Mouse (Mus musculus): Measurements from ENCODE around the gene Rrm1. TPM values are rescaled to one million over a fixed set of nuclear protein-coding genes. Genes with fewer than 3 reads are reported as not detected.

Rrm1 gene
- polyA plus RNA-seq, 2 experiments: 107 to 185 TPM

- H3K36me3 ChIP-seq (replicated peaks; ENCODE audit: control insufficient read depth, insufficient read depth, low read depth): peaks cover 47% of the 10 kb centered on the region
- H3K9me3 ChIP-seq (ENCODE audit: control insufficient read depth, low read length): no peaks in the 10 kb centered on the region
- DNase-seq (ENCODE audit: low read depth in 3 of 3, low spot score in 3 of 3): peak; percentile 68 to 75 (median 71)
- ATAC-seq (ENCODE audit: insufficient read depth): peak; percentile 66
- WGBS (ENCODE audit: insufficient replicate concordance): 15% methylated on average over 2 of the region's 2 CpGs
- H3K4me1 ChIP-seq (replicated peaks; ENCODE audit: control insufficient read depth in 2 of 2, insufficient read depth in 2 of 2, low read length in 1 of 2): peaks cover 9 to 15% of the 10 kb centered on the region in 2 experiments; a peak in 3 of 4 replicates
- H3K27ac ChIP-seq: peak overlapping the region; percentile 67
- H3K4me3 ChIP-seq (ENCODE audit: insufficient read depth in 1 of 2, low read depth in 2 of 2, low read length in 2 of 2): peak overlapping the region; percentile 74 to 91
- H3K27me3 ChIP-seq (ENCODE audit: control insufficient read depth, insufficient read depth, low read length): no peaks in the 10 kb centered on the region
- H3K4me2 ChIP-seq (ENCODE audit: low read depth): peak overlapping the region; percentile 99
- peak overlapping the region; percentile 77 for H3K9ac ChIP-seq (replicated peaks)
- TF ChIP-seq CTCF (IDR thresholded peaks at IDR 0.05; ENCODE audit: low read depth) (no peak), EP300 (IDR thresholded peaks at IDR 0.05; ENCODE audit: low read depth) (peak; percentile 54; the same call in 1 of the 2 replicates)
Measured at GRCm38 (mm10) chr7:102444301-102444700, 2.8 kb downstream of the Rrm1 start.

- ATAC-seq (ENCODE audit: insufficient read depth) (no peak), DNase-seq (ENCODE audit: low read depth in 3 of 3, low spot score in 3 of 3) (no peak)
- WGBS (ENCODE audit: insufficient replicate concordance): 91% methylated on average over 9 of the region's 9 CpGs
- Histone ChIP-seq H3K4me2 (ENCODE audit: low read depth) (no peak overlapping the region), H3K9me3 (ENCODE audit: control insufficient read depth, low read length) (no peaks in the 10 kb centered on the region), H3K4me1 (replicated peaks; ENCODE audit: control insufficient read depth in 2 of 2, insufficient read depth in 2 of 2, low read length in 1 of 2) (peaks cover 6 to 11% of the 10 kb centered on the region in 2 experiments; a peak in 3 of 4 replicates), H3K27ac (no peak overlapping the region), H3K9ac (replicated peaks) (no peak overlapping the region), H3K4me3 (ENCODE audit: insufficient read depth in 1 of 2, low read depth in 2 of 2, low read length in 2 of 2) (no peak overlapping the region), H3K27me3 (ENCODE audit: control insufficient read depth, insufficient read depth, low read length) (no peaks in the 10 kb centered on the region), H3K36me3 (replicated peaks; ENCODE audit: control insufficient read depth, insufficient read depth, low read depth) (peaks cover 67% of the 10 kb centered on the region)
- TF ChIP-seq EP300 (IDR thresholded peaks at IDR 0.05; ENCODE audit: low read depth) (no peak), CTCF (IDR thresholded peaks at IDR 0.05; ENCODE audit: low read depth) (no peak)
Measured at GRCm38 (mm10) chr7:102446438-102446837, 4.9 kb downstream of the Rrm1 start.

GRCm38 (mm10) chr7:102458618-102459380 lies 17.3 kb downstream of the Rrm1 start:
- H3K4me3 ChIP-seq (ENCODE audit: insufficient read depth in 1 of 2, low read depth in 2 of 2, low read length in 2 of 2): no peak overlapping the region
- H3K36me3 ChIP-seq (replicated peaks; ENCODE audit: control insufficient read depth, insufficient read depth, low read depth): peaks cover 99% of the 10 kb centered on the region
- H3K9me3 ChIP-seq (ENCODE audit: control insufficient read depth, low read length): no peaks in the 10 kb centered on the region
- no peak overlapping the region for H3K4me2 ChIP-seq (ENCODE audit: low read depth)
- DNase-seq (ENCODE audit: low read depth in 3 of 3, low spot score in 3 of 3): no peak
- WGBS (ENCODE audit: insufficient replicate concordance): 78% methylated on average over 5 of the region's 5 CpGs
- no peak overlapping the region for H3K9ac ChIP-seq (replicated peaks)
- H3K27me3 ChIP-seq (ENCODE audit: control insufficient read depth, insufficient read depth, low read length): no peaks in the 10 kb centered on the region
- no peaks in the 10 kb centered on the region for H3K4me1 ChIP-seq (replicated peaks; ENCODE audit: control insufficient read depth in 2 of 2, insufficient read depth in 2 of 2, low read length in 1 of 2)
- no peak for TF ChIP-seq EP300 (IDR thresholded peaks at IDR 0.05; ENCODE audit: low read depth)
- no peak for TF ChIP-seq CTCF (IDR thresholded peaks at IDR 0.05; ENCODE audit: low read depth)
- no peak for ATAC-seq (ENCODE audit: insufficient read depth)
- no peak overlapping the region for H3K27ac ChIP-seq

DNA sequence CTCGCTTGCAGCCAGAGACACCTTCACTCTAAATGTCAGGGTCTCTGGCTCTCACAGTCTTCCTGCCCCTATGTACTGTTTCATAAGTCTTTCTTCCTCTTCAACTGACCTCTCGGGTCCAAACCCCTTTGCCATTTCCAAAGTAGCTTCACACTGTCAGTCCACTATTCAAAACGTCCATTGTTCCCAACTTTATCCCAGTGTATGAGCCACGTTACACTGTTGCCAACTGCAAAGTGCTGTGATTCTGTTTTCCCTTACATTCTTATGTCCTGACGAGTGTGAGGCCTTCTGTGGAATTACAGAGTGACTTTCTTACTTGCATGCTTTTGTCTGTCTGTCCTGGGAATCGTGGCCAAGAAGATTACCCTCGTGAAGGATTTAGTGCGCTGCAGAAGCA lies 26.1 kb downstream of the Rrm1 start:
- no peaks in the 10 kb centered on the region for H3K4me1 ChIP-seq (replicated peaks; ENCODE audit: control insufficient read depth in 2 of 2, insufficient read depth in 2 of 2, low read length in 1 of 2)
- no peaks in the 10 kb centered on the region for H3K27me3 ChIP-seq (ENCODE audit: control insufficient read depth, insufficient read depth, low read length)
- no peak overlapping the region for H3K4me2 ChIP-seq (ENCODE audit: low read depth)
- H3K9me3 ChIP-seq (ENCODE audit: control insufficient read depth, low read length): no peaks in the 10 kb centered on the region
- no peak overlapping the region for H3K4me3 ChIP-seq (ENCODE audit: insufficient read depth in 1 of 2, low read depth in 2 of 2, low read length in 2 of 2)
- no peak for DNase-seq (ENCODE audit: low read depth in 3 of 3, low spot score in 3 of 3)
- ATAC-seq (ENCODE audit: insufficient read depth): no peak
- H3K27ac ChIP-seq: no peak overlapping the region
- peaks cover 84% of the 10 kb centered on the region for H3K36me3 ChIP-seq (replicated peaks; ENCODE audit: control insufficient read depth, insufficient read depth, low read depth)
- WGBS (ENCODE audit: insufficient replicate concordance): 84% methylated on average over 8 of the region's 8 CpGs
- no peak for TF ChIP-seq CTCF (IDR thresholded peaks at IDR 0.05; ENCODE audit: low read depth)
- no peak overlapping the region for H3K9ac ChIP-seq (replicated peaks)

DNA sequence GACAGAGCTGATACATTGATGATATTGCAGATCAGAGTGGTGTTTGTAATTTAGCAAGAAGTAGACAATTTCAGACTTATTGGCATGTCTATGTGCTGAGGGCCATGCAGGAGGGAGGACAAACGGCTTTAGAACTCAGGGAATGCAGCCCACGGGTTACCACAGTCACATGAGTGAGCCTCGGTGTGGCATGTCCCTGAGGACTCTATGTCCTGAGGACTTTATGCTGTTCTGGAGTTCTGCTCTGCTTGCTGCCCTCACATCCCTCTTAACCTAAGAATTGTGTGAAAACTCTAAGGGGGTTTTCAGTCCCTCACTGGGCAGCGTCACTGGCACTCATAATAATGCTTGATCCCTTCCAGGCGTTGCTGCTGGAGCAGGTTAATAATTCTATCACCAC lies 31.2 kb downstream of the Rrm1 start:
- Histone ChIP-seq H3K4me3 (ENCODE audit: insufficient read depth in 1 of 2, low read depth in 2 of 2, low read length in 2 of 2) (no peak overlapping the region), H3K4me1 (replicated peaks; ENCODE audit: control insufficient read depth in 2 of 2, insufficient read depth in 2 of 2, low read length in 1 of 2) (no peaks in the 10 kb centered on the region), H3K9ac (replicated peaks) (no peak overlapping the region), H3K36me3 (replicated peaks; ENCODE audit: control insufficient read depth, insufficient read depth, low read depth) (peaks cover 34% of the 10 kb centered on the region), H3K4me2 (ENCODE audit: low read depth) (no peak overlapping the region), H3K9me3 (ENCODE audit: control insufficient read depth, low read length) (no peaks in the 10 kb centered on the region), H3K27me3 (ENCODE audit: control insufficient read depth, insufficient read depth, low read length) (no peaks in the 10 kb centered on the region), H3K27ac (no peak overlapping the region)
- no peak for TF ChIP-seq CTCF (IDR thresholded peaks at IDR 0.05; ENCODE audit: low read depth)
- no peak for TF ChIP-seq EP300 (IDR thresholded peaks at IDR 0.05; ENCODE audit: low read depth)
- DNase-seq (ENCODE audit: low read depth in 3 of 3, low spot score in 3 of 3) (no peak), ATAC-seq (ENCODE audit: insufficient read depth) (no peak)
- 71% methylated on average over 5 of the region's 5 CpGs for WGBS (ENCODE audit: insufficient replicate concordance)
